Mouse (Mus musculus): ENCODE measurements around the gene Exosc8. TPM values are rescaled to one million over a fixed set of nuclear protein-coding genes. Genes with fewer than 3 reads are reported as not detected.

Gene Exosc8
- polyA plus RNA-seq, 1 experiment from 2014 or later = 180 TPM

GRCm38 (mm10) chr3:54757446-54757845 is 22.3 kb upstream of the Exosc8 start:
- no peak for DNase-seq (ENCODE audit: low spot score)
- WGBS = 84% methylated on average over 8 of the region's 8 CpGs
- no peak overlapping the region for H3K27ac ChIP-seq (replicated peaks)
- H3K36me3 ChIP-seq = no peaks in the 10 kb centered on the region
- H3K27me3 ChIP-seq (ENCODE audit: low read depth, poor library complexity, severe bottlenecking) = peaks cover 45% of the 10 kb centered on the region
- no peaks in the 10 kb centered on the region for H3K9me3 ChIP-seq (replicated peaks)
- no peak overlapping the region for H3K4me3 ChIP-seq
- H3K4me1 ChIP-seq = peaks cover 38% of the 10 kb centered on the region

- Histone ChIP-seq H3K27ac (replicated peaks) (no peak overlapping the region), H3K9me3 (replicated peaks) (no peaks in the 10 kb centered on the region), H3K36me3 (peaks cover 12% of the 10 kb centered on the region), H3K4me1 (peaks cover 30% of the 10 kb centered on the region), H3K27me3 (ENCODE audit: low read depth, poor library complexity, severe bottlenecking) (peaks cover 45% of the 10 kb centered on the region), H3K4me3 (peak overlapping the region; percentile 67)
- under 1% methylated on average over 11 of the region's 11 CpGs for WGBS
- DNase-seq (ENCODE audit: low spot score) = peak; percentile 35
Measured at GRCm38 (mm10) chr3:54756058-54756457, 20.9 kb upstream of the Exosc8 start.

- Histone ChIP-seq H3K27me3 (ENCODE audit: low read depth, poor library complexity, severe bottlenecking) (peaks cover 45% of the 10 kb centered on the region), H3K9me3 (replicated peaks) (0 out of 2 replicates have a peak, but pooled peaks cover 2% of the 10 kb centered on the region), H3K4me3 (peak within 1 kb of the TSS; percentile 67), H3K4me1 (peaks cover 24% of the 10 kb centered on the region), H3K27ac (replicated peaks) (peak within 1 kb of the TSS; percentile 75), H3K36me3 (peaks cover 18% of the 10 kb centered on the region)
- under 1% methylated on average over 66 of the region's 66 CpGs for WGBS
- peak; percentile 49 for DNase-seq (ENCODE audit: low spot score)
Measured at GRCm38 (mm10) chr3:54755145-54756041, 20.2 kb upstream of the Exosc8 start, which contains the start of gene Smad9. Gene Smad9, plus strand, starts transcription at chr3:54755582.

GRCm38 (mm10) chr3:54753411-54753810 is 18.2 kb upstream of the Exosc8 start:
- 91% methylated on average over 4 of the region's 4 CpGs for WGBS
- Histone ChIP-seq H3K9me3 (replicated peaks) (0 out of 2 replicates have a peak, but pooled peaks cover 2% of the 10 kb centered on the region), H3K27ac (replicated peaks) (no peak overlapping the region), H3K4me1 (peaks cover 23% of the 10 kb centered on the region), H3K4me3 (no peak overlapping the region), H3K27me3 (ENCODE audit: low read depth, poor library complexity, severe bottlenecking) (peaks cover 45% of the 10 kb centered on the region), H3K36me3 (peaks cover 38% of the 10 kb centered on the region)
- no peak for DNase-seq (ENCODE audit: low spot score)

- WGBS = 65% methylated on average over 5 of the region's 5 CpGs
- no peak for DNase-seq (ENCODE audit: low spot score)
- peaks cover 99% of the 10 kb centered on the region for H3K36me3 ChIP-seq
- no peaks in the 10 kb centered on the region for H3K27me3 ChIP-seq (ENCODE audit: low read depth, poor library complexity, severe bottlenecking)
- H3K4me3 ChIP-seq = no peak overlapping the region
- no peaks in the 10 kb centered on the region for H3K4me1 ChIP-seq
- peaks cover under 1% of the 10 kb centered on the region; the same call in 1 of the 2 replicates for H3K9me3 ChIP-seq (replicated peaks)
- no peak overlapping the region for H3K27ac ChIP-seq (replicated peaks)
Measured at GRCm38 (mm10) chr3:54745799-54746198, 10.6 kb upstream of the Exosc8 start.

- DNase-seq (ENCODE audit: low spot score) = no peak
- Histone ChIP-seq H3K27me3 (ENCODE audit: low read depth, poor library complexity, severe bottlenecking) (no peaks in the 10 kb centered on the region), H3K4me3 (no peak overlapping the region), H3K9me3 (replicated peaks) (no peaks in the 10 kb centered on the region; the same call in 1 of the 2 replicates), H3K4me1 (no peaks in the 10 kb centered on the region), H3K36me3 (peaks cover 95% of the 10 kb centered on the region), H3K27ac (replicated peaks) (no peak overlapping the region)
- 96% methylated on average over 11 of the region's 11 CpGs for WGBS
Measured at GRCm38 (mm10) chr3:54741965-54742364, 6.8 kb upstream of the Exosc8 start.

- no peak for DNase-seq (ENCODE audit: low spot score)
- Histone ChIP-seq H3K4me3 (no peak overlapping the region), H3K9me3 (replicated peaks) (no peaks in the 10 kb centered on the region; the same call in 1 of the 2 replicates), H3K4me1 (peaks cover 21% of the 10 kb centered on the region), H3K27ac (replicated peaks) (no peak overlapping the region), H3K36me3 (peaks cover 60% of the 10 kb centered on the region), H3K27me3 (ENCODE audit: low read depth, poor library complexity, severe bottlenecking) (no peaks in the 10 kb centered on the region)
- 96% methylated on average over 8 of the region's 8 CpGs for WGBS
Measured at GRCm38 (mm10) chr3:54737317-54737716, 2.1 kb upstream of the Exosc8 start.

- Histone ChIP-seq H3K9me3 (replicated peaks) (no peaks in the 10 kb centered on the region; the same call in 1 of the 2 replicates), H3K27ac (replicated peaks) (peak overlapping the region; percentile 98), H3K36me3 (peaks cover 60% of the 10 kb centered on the region), H3K4me3 (peak overlapping the region; percentile 91), H3K27me3 (ENCODE audit: low read depth, poor library complexity, severe bottlenecking) (no peaks in the 10 kb centered on the region), H3K4me1 (peaks cover 21% of the 10 kb centered on the region)
- peak; percentile 32 for DNase-seq (ENCODE audit: low spot score)
- 61% methylated on average over 18 of the region's 18 CpGs for WGBS
Measured at GRCm38 (mm10) chr3:54736101-54736927, 1.1 kb upstream of the Exosc8 start.

GRCm38 (mm10) chr3:54734411-54735246 is 564 bp downstream of the Exosc8 start:
- peaks cover 61% of the 10 kb centered on the region for H3K36me3 ChIP-seq
- peaks cover 21% of the 10 kb centered on the region for H3K4me1 ChIP-seq
- H3K27ac ChIP-seq (replicated peaks) = peak overlapping the region; percentile 98
- no peaks in the 10 kb centered on the region for H3K27me3 ChIP-seq (ENCODE audit: low read depth, poor library complexity, severe bottlenecking)
- peak overlapping the region; percentile 91 for H3K4me3 ChIP-seq
- under 1% methylated on average over 84 of the region's 84 CpGs for WGBS
- H3K9me3 ChIP-seq (replicated peaks) = no peaks in the 10 kb centered on the region
- DNase-seq (ENCODE audit: low spot score) = peak; percentile 92

GRCm38 (mm10) chr3:54732371-54732770 is 2.8 kb downstream of the Exosc8 start:
- H3K36me3 ChIP-seq = peaks cover 62% of the 10 kb centered on the region
- WGBS = 93% methylated on average over 4 of the region's 4 CpGs

GRCm38 (mm10) chr3:54731626-54732150 is 3.5 kb downstream of the Exosc8 start:
- WGBS = 90% methylated on average over 8 of the region's 8 CpGs
- peaks cover 21% of the 10 kb centered on the region for H3K4me1 ChIP-seq
- no peaks in the 10 kb centered on the region for H3K27me3 ChIP-seq (ENCODE audit: low read depth, poor library complexity, severe bottlenecking)
- H3K27ac ChIP-seq (replicated peaks) = no peak overlapping the region
- peaks cover 68% of the 10 kb centered on the region for H3K36me3 ChIP-seq
- H3K4me3 ChIP-seq = no peak overlapping the region
- H3K9me3 ChIP-seq (replicated peaks) = no peaks in the 10 kb centered on the region
- no peak for DNase-seq (ENCODE audit: low spot score)

More at GRCm38 (mm10) chr3:54732371-54732770, 2.8 kb downstream of the Exosc8 start:
- Histone ChIP-seq H3K9me3 (replicated peaks) (no peaks in the 10 kb centered on the region), H3K4me3 (no peak overlapping the region), H3K4me1 (peaks cover 21% of the 10 kb centered on the region), H3K27ac (replicated peaks) (no peak overlapping the region), H3K27me3 (ENCODE audit: low read depth, poor library complexity, severe bottlenecking) (no peaks in the 10 kb centered on the region)
- DNase-seq (ENCODE audit: low spot score) = no peak
